Mouse (Mus musculus) right cerebral cortex, adult 2 months (tissue): ENCODE measurements around the gene Mon1a.

Source experiments
- DNase-seq, 2 experiments: peaks; one replicate each; pipeline ENCODE4 v3.0.0; 2021 to 2022; ENCODE audit warnings: low spot score in 2 of 2

Mon1a gene

DNA sequence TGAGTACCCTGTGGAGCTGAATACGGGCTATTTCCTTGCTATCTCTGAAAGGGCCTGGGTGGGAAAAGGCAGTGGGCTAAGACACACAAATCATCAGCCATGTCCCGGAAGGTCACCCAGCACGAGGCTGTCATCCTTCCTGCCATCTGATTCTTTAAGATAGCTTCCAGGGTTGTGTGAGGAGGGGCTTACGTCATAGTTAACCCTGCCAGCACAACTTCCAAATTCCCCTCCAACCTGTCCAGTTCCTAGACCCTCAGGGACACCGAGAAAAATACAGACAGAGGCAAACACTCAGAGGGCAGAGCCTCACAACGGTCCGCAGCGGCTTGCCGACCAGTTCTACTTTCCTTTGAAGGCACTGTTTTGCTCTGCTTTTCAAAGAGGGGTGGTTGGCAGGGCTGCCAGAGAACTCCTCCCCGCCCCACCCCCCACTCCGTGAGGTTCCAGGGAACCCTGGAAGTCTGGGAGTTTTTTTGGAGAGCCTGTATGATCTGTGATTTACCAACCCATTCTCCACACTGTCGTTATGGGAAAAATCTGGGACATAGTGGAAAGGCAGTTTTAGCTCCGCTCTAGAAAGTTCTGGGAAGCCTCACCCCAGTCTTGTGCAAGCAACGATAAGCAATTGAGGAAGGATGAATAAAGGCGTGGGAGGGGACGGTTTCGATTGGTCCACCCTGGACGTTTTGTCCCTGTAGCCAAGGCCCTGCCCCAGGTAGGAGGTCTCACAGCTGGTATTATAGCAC lies 20.6 kb downstream of the Mon1a start:
- DNase-seq: no peak

DNA sequence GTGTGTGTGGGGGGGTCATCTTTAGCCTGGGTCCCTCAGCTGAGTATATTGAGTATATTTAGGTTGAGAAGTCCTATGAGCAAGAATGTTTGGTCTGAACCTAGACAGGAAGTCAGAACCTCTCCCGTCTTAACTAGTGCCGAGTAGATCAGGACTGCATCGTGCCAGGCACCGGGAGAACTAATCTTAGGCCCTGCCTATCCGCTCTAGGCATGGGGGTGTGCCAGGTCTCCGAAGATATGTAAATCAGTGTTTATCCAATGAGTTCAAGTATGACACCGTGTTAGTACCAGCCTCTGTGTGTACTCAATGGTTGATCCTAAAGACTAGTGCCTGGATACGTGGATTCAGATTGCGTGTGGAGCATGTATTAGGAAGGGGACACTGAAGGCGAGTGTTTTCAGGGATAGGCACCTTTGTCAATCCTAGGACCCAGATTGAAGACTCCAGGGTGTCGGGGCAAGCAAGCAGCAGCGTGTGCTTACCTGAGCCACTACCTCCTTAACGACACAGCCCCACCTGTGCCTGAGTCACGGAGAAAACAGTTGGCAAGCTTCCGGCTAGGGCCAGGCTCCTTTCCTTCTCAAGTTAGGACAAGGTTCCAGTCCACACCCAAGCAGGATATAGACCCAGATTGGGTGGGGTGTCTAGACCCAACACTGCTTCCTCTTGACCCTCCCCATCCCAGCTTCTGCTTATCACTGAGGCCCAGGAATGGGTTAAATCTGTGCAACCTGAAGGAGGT lies 22.2 kb downstream of the Mon1a start:
- no peak for DNase-seq

- no peak for DNase-seq
Measured at GRCm38 (mm10) chr9:107914764-107915420, 26.9 kb downstream of the Mon1a start.

DNA sequence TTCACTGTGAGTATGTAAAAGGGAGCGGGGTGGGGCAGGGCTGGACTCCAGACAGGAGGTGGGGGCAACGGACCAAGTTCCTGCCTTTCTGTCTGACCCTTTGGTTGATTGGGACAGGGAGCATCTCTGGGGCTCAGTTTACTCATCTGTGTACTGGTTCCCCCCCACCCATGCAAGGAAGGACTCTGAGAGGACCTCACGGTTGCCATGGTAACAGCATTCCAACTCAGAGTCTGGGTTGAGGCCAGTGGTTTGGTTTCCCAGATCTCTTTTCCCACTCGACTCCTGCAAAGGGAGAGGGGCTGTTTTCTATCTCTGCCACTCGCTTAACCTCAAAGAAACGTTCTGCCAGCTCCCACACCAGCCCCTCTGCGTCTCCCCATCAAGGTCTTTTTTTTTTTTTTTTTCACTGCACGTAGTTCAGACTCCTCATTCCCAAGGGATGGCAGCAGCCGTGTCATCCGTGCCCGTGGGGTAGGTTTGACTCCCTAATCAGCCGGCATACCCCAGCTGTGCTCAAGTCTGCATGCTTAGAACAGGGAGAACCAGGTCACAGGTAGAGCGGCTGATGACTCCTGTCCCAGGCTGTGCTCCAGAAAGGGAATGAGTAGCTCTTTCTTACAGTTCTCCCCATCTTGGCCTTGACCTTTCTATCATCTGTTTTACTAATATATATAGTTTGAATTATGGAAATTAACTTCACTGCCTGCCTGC lies 30.1 kb downstream of the Mon1a start:
- DNase-seq: peak in 1 of 2 experiments; percentile 56

DNA sequence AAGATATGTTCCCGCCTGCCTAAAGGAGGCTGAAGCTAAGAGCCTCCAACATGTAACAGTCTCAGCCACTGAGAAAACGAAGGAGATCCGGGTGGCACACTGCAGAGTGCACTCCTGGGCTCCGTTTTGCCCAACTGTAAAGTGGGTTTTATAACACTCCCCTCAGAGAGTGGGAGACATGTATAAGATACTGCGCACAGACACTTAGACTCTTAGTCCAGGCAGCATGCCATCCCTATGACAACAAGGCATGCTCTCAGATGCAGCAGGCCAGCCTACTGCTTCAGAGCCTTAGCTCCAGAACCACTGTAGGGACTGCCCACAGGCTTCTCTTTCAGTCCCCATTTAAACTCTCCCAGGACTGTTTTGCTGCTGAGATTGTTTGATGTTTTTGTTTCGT lies 30.9 kb downstream of the Mon1a start:
- no peak for DNase-seq

GRCm38 (mm10) chr9:107919441-107919840 lies 31.5 kb downstream of the Mon1a start:
- no peak for DNase-seq

GRCm38 (mm10) chr9:107923021-107923420 lies 35.1 kb downstream of the Mon1a start:
- no peak for DNase-seq

DNA sequence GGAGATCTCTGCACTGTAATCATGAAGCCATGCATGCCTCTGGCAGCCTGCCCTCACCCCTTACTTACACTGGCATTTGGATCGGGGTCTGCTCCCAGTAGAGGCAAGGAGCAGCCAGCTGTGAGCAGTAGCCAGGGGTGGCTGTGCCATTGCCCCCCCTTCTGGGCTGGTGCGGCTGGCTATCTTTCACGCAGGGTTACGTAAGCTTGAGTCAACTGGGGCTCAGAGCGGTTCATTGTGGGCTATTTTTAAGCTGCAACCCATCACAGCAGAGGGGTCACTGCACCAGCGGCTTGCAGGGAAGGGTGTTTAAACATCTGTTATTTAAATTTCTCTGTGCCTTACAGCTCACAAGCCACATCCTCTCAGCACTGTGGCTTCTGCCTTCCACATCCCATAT lies 36.0 kb downstream of the Mon1a start:
- no peak for DNase-seq

- no peak for DNase-seq
Measured at GRCm38 (mm10) chr9:107925251-107925650, 37.3 kb downstream of the Mon1a start.

- DNase-seq: peak in 1 of 2 experiments; percentile 39
Measured at GRCm38 (mm10) chr9:107926920-107927420, 39.0 kb downstream of the Mon1a start.

GRCm38 (mm10) chr9:107927749-107928148 lies 39.8 kb downstream of the Mon1a start:
- DNase-seq: no peak

GRCm38 (mm10) chr9:107928169-107928568 lies 40.2 kb downstream of the Mon1a start, which contains the start of gene Actl11:
Actl11 (plus strand) TSS chr9:107928469.
- DNase-seq: no peak

- DNase-seq: no peak
Measured at GRCm38 (mm10) chr9:107932221-107932620, 44.3 kb downstream of the Mon1a start.

DNA sequence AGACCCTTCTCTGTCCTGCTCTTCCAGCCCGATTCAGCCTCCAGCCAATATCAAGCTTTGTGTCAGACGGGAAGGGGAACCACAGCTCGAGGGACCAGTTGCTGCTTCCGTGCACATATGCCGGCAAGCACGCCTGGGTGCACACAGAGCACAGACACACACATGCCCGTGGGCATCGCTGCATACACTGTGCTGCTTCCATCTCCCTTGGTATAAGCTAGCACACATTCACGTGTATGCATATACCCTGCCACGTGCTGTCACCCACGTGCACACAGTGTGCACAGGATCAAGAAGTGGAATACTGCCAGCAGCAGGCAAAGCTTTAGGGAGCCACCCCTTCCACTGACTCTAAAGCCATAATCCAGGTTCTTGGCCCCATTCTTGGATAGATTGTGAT lies 46.2 kb downstream of the Mon1a start:
- peak; percentile 50 to 57 for DNase-seq

- no peak for DNase-seq
Measured at GRCm38 (mm10) chr9:107935374-107935773, 47.4 kb downstream of the Mon1a start, which contains the start of gene Camkv. Camkv (plus strand) TSS chr9:107935674.

- DNase-seq: peak in 1 of 2 experiments; percentile 57
Measured at GRCm38 (mm10) chr9:107935790-107936214, 47.9 kb downstream of the Mon1a start.

DNA sequence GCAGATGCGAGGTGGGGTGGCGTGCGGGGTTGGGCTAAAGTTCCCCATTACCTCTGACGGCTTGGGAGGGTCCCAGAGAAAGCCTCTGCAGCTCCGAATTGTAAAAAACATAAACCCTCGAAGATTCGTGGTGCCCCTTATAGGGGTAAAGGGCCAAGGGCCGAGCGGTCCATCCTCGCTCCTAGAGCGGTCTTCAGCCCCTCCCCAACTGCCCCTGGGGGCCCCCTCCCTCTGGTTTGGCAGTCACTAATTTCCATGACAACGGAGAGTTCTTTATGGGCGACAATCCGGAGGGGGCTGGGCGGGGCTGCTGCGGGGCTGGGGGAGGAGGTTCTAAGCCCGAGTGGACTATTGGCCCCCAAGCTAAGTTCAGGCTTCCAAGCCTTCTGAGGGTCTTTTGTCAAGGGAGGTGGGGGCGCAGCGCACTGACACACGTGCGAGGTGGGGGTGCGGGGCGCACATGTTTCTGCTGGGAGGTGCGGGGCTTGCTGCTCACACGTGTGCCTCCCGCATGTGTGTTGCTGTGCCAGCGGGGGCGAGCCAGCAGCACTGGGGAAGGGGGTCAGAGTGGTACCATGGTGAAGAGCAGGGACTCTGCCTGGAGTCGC lies 48.4 kb downstream of the Mon1a start:
- DNase-seq: peak; percentile 62 to 64

- no peak for DNase-seq
Measured at GRCm38 (mm10) chr9:107936831-107937230, 48.9 kb downstream of the Mon1a start.

DNA sequence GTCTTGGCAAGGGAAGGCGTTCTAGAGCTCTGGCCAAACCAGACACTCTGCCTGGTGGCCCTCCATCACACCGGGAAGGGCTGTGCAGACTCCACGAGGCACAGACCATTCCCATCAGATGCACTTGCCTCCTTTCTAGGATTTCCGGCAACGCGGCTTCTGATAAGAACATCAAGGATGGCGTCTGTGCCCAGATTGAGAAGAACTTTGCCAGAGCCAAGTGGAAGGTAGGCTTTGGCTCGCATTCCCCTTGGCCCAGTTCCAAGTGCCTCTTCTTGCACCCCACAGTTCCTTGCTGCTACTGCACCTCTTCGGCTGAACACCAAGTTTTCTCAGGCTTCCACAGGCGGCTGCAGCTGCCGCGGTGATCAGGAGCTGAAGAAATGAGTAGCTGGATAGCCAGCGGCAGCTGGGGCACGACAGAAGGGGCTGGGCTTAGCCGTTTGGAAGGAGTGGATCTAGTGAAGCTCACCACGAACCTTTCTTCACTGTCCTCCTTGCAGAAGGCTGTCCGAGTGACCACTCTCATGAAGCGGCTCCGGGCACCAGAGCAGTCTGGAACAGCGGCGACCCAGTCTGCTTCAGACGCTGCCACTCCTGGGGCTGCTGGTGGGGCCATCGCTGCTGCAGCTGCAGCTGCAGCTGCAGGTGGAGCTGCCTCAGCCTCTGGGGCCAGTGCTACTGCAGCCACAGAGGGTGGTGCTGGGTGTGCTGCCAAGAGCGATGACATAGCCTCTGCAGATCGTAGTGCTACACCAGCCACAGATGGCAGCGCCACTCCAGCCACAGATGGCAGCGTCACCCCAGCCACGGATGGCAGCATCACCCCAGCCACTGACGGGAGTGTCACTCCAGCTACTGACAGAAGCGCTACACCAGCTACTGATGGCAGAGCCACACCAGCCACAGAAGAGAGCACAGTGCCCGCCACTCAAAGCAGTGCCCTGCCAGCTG lies 59.6 kb downstream of the Mon1a start:
- no peak for DNase-seq
